Mouse (Mus musculus): ENCODE data around the gene Atat1. TPM values are rescaled to one million over a fixed set of nuclear protein-coding genes. Genes with fewer than 3 reads are reported as not detected.

Gene Atat1
- total and polyA plus RNA-seq, 3 experiments = 5.7 to 12.5 (median 10.4) TPM

DNA sequence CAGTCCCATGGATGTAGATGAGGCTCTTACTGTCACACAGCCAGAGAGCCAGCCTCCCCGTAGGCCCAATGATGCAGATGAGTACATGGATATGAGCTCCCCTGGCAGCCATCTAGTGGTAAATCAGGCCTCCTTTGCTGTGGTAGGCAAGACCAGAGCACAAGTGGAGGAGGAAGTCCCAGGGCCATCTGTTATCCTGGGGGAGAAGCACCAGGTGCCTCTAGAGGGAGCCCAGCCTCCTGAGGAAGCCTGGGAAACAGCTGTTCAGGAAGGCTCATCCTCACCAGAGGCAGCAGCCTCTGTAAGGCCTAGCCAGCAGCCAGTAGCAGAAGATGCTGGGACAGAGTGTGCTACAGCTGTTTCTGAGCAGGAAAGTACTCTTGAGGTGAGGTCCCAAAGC is 61.8 kb downstream of the Atat1 start:
- in situ Hi-C loops (cut with MboI; ENCODE audit: low pct_ligation_motif_present, low pct_unique_long_range_greater_than_20kb, low sequenced_read_pairs) = no loop called here
- Histone ChIP-seq H3K79me2 (replicated peaks; ENCODE audit: control insufficient read depth, extremely low read depth, insufficient read depth, poor library complexity, severe bottlenecking) (no peaks in the 10 kb centered on the region; the same call in 1 of the 2 replicates), H3K4me3 (replicated peaks in 1 of 3; ENCODE audit: low read depth in 2 of 3, low read length in 2 of 3, poor library complexity in 1 of 3) (no peak overlapping the region), H3K27me3 (replicated peaks) (no peaks in the 10 kb centered on the region), H3K4me1 (ENCODE audit: control insufficient read depth in 1 of 2, insufficient read depth in 2 of 2) (peaks cover 0 to 17% of the 10 kb centered on the region in 2 experiments; a peak in 2 of 4 replicates), H3K9me3 (replicated peaks; ENCODE audit: low read length) (no peaks in the 10 kb centered on the region), H3K9ac (ENCODE audit: insufficient read depth, low read depth) (no peak overlapping the region), H3K36me3 (replicated peaks in 1 of 2; ENCODE audit: control insufficient read depth in 1 of 2, insufficient read depth in 1 of 2, low read length in 1 of 2) (peaks cover 50 to 76% of the 10 kb centered on the region in 2 experiments), H3K27ac (ENCODE audit: insufficient read depth, low read depth) (no peak overlapping the region), H3K4me2 (ENCODE audit: insufficient read depth, low read depth, poor library complexity, severe bottlenecking) (no peak overlapping the region)
- DNase-seq (ENCODE audit: extremely low read depth) = no peak
- TF ChIP-seq BHLHE40 (IDR thresholded peaks at IDR 0.05; ENCODE audit: low read depth, low read length) (no peak), SIN3A (IDR thresholded peaks at IDR 0.05; ENCODE audit: low read length) (no peak), IRF4 (IDR thresholded peaks at IDR 0.05; ENCODE audit: low read depth, low read length) (no peak), PAX5 (IDR thresholded peaks at IDR 0.05; ENCODE audit: low read length) (no peak), USF1 (IDR thresholded peaks at IDR 0.05; ENCODE audit: low read depth, low read length) (no peak), CTCF (conservative IDR thresholded peaks at IDR 0.05 in 1 of 2, IDR thresholded peaks at IDR 0.05 in 1 of 2; ENCODE audit: low read depth in 2 of 2, low read length in 2 of 2) (peak in 1 of 2 experiments; percentile 44; a peak in 2 of 4 replicates), NRF1 (IDR thresholded peaks at IDR 0.05; ENCODE audit: low read depth, low read length) (no peak), ETS1 (conservative IDR thresholded peaks at IDR 0.05; ENCODE audit: low read depth, low read length) (no peak), USF2 (conservative IDR thresholded peaks at IDR 0.05; ENCODE audit: low read depth, low read length) (no peak), E2F4 (IDR thresholded peaks at IDR 0.05; ENCODE audit: insufficient replicate concordance, low read depth, low read length) (no peak), GABPA (IDR thresholded peaks at IDR 0.05; ENCODE audit: insufficient replicate concordance, low read depth, low read length) (no peak), KAT2A (IDR thresholded peaks at IDR 0.05; ENCODE audit: insufficient replicate concordance, low read length) (no peak), RAD21 (IDR thresholded peaks at IDR 0.05; ENCODE audit: low read depth, low read length) (peak; percentile 24), MAFK (IDR thresholded peaks at IDR 0.05; ENCODE audit: insufficient replicate concordance, low read length) (no peak), UBTF (IDR thresholded peaks at IDR 0.05; ENCODE audit: low read depth, low read length) (no peak), SMC3 (IDR thresholded peaks at IDR 0.05; ENCODE audit: low read depth, low read length) (peak; percentile 26)
- dilution Hi-C loops (cut with MboI; ENCODE audit: extremely low pct_ligation_motif_present, extremely low pct_unique_long_range_greater_than_20kb, low sequenced_read_pairs) = no loop called here

Other genes with a start within 250 kb of the Atat1 start
Only the 20 nearest of the 23 such genes appear.
- gene Ddr1, start 205.5 kb downstream of the Atat1 start, total RNA-seq (2012; rRNA removed) = 3.5 and 3.6 TPM in 2 replicates
- 0.83 and 1.3 TPM in 2 replicates for gene Ddr1, start 205.5 kb downstream of the Atat1 start, total RNA-seq (2014; rRNA removed)
- 3.0 and 3.1 TPM in 2 replicates for gene Ddr1, start 205.5 kb downstream of the Atat1 start, polyA plus RNA-seq (2012; ENCODE audit: insufficient read length, low read depth)
- 16.5 and 27.2 TPM in 2 replicates for gene Ier3, start 88.4 kb downstream of the Atat1 start, total RNA-seq (2012; rRNA removed)
- gene Ier3, start 88.4 kb downstream of the Atat1 start, total RNA-seq (2014; rRNA removed) = 13.9 and 15.0 TPM in 2 replicates
- 12.4 and 12.6 TPM in 2 replicates for gene Ier3, start 88.4 kb downstream of the Atat1 start, polyA plus RNA-seq (2012; ENCODE audit: insufficient read length, low read depth)
- gene Flot1, start 86.8 kb downstream of the Atat1 start, total RNA-seq (2012; rRNA removed) = 14.2 and 21.6 TPM in 2 replicates
- gene Flot1, start 86.8 kb downstream of the Atat1 start, total RNA-seq (2014; rRNA removed) = 12.8 and 16.3 TPM in 2 replicates
- 17.6 and 18.9 TPM in 2 replicates for gene Flot1, start 86.8 kb downstream of the Atat1 start, polyA plus RNA-seq (2012; ENCODE audit: insufficient read length, low read depth)
- 1,014 and 1,058 TPM in 2 replicates for gene Tubb5, start 71.8 kb downstream of the Atat1 start, total RNA-seq (2012; rRNA removed)
- gene Tubb5, start 71.8 kb downstream of the Atat1 start, total RNA-seq (2014; rRNA removed) = 1,031 and 1,121 TPM in 2 replicates
- 962 and 1,053 TPM in 2 replicates for gene Tubb5, start 71.8 kb downstream of the Atat1 start, polyA plus RNA-seq (2012; ENCODE audit: insufficient read length, low read depth)
- gene Mdc1, start 68.6 kb downstream of the Atat1 start, total RNA-seq (2012; rRNA removed) = 8.2 and 8.5 TPM in 2 replicates
- gene Mdc1, start 68.6 kb downstream of the Atat1 start, total RNA-seq (2014; rRNA removed) = 2.4 and 3.3 TPM in 2 replicates
- gene Mdc1, start 68.6 kb downstream of the Atat1 start, polyA plus RNA-seq (2012; ENCODE audit: insufficient read length, low read depth) = 14.4 and 15.7 TPM in 2 replicates
- gene Nrm, start 48.8 kb downstream of the Atat1 start, total RNA-seq (2012; rRNA removed) = 12.5 and 16.7 TPM in 2 replicates
- 10.0 and 12.1 TPM in 2 replicates for gene Nrm, start 48.8 kb downstream of the Atat1 start, total RNA-seq (2014; rRNA removed)
- gene Nrm, start 48.8 kb downstream of the Atat1 start, polyA plus RNA-seq (2012; ENCODE audit: insufficient read length, low read depth) = 14.0 and 15.4 TPM in 2 replicates
- gene Ppp1r18, start 44.5 kb downstream of the Atat1 start, total RNA-seq (2012; rRNA removed) = 20.5 and 21.4 TPM in 2 replicates
- 7.5 and 8.5 TPM in 2 replicates for gene Ppp1r18, start 44.5 kb downstream of the Atat1 start, total RNA-seq (2014; rRNA removed)
- gene Ppp1r18, start 44.5 kb downstream of the Atat1 start, polyA plus RNA-seq (2012; ENCODE audit: insufficient read length, low read depth) = 48.9 and 50.1 TPM in 2 replicates
- 75.3 and 81.0 TPM in 2 replicates for gene Dhx16, start 30.3 kb downstream of the Atat1 start, total RNA-seq (2012; rRNA removed)
- 74.8 and 75.0 TPM in 2 replicates for gene Dhx16, start 30.3 kb downstream of the Atat1 start, total RNA-seq (2014; rRNA removed)
- gene Dhx16, start 30.3 kb downstream of the Atat1 start, polyA plus RNA-seq (2012; ENCODE audit: insufficient read length, low read depth) = 84.4 and 107 TPM in 2 replicates
- gene 2310061I04Rik, start 12.6 kb downstream of the Atat1 start, total RNA-seq (2012; rRNA removed) = 7.1 and 8.7 TPM in 2 replicates
- 4.2 and 5.7 TPM in 2 replicates for gene 2310061I04Rik, start 12.6 kb downstream of the Atat1 start, total RNA-seq (2014; rRNA removed)
- 39.5 and 46.4 TPM in 2 replicates for gene 2310061I04Rik, start 12.6 kb downstream of the Atat1 start, polyA plus RNA-seq (2012; ENCODE audit: insufficient read length, low read depth)
- gene Mrps18b, start 6.3 kb upstream of the Atat1 start, total RNA-seq (2012; rRNA removed) = 108 and 135 TPM in 2 replicates
- 135 and 148 TPM in 2 replicates for gene Mrps18b, start 6.3 kb upstream of the Atat1 start, total RNA-seq (2014; rRNA removed)
- gene Mrps18b, start 6.3 kb upstream of the Atat1 start, polyA plus RNA-seq (2012; ENCODE audit: insufficient read length, low read depth) = 172 and 180 TPM in 2 replicates
- gene Ppp1r10, start 6.4 kb upstream of the Atat1 start, total RNA-seq (2012; rRNA removed) = 31.6 TPM in 2 replicates
- gene Ppp1r10, start 6.4 kb upstream of the Atat1 start, total RNA-seq (2014; rRNA removed) = 10.7 and 14.5 TPM in 2 replicates
- gene Ppp1r10, start 6.4 kb upstream of the Atat1 start, polyA plus RNA-seq (2012; ENCODE audit: insufficient read length, low read depth) = 69.9 and 70.3 TPM in 2 replicates
- 110 and 136 TPM in 2 replicates for gene Abcf1, start 59.7 kb upstream of the Atat1 start, total RNA-seq (2012; rRNA removed)
- gene Abcf1, start 59.7 kb upstream of the Atat1 start, total RNA-seq (2014; rRNA removed) = 52.8 and 52.9 TPM in 2 replicates
- 290 and 352 TPM in 2 replicates for gene Abcf1, start 59.7 kb upstream of the Atat1 start, polyA plus RNA-seq (2012; ENCODE audit: insufficient read length, low read depth)
- gene Gnl1, start 69.8 kb upstream of the Atat1 start, total RNA-seq (2012; rRNA removed) = 24.3 and 29.0 TPM in 2 replicates
- 15.9 and 18.7 TPM in 2 replicates for gene Gnl1, start 69.8 kb upstream of the Atat1 start, total RNA-seq (2014; rRNA removed)
- 33.4 and 41.1 TPM in 2 replicates for gene Gnl1, start 69.8 kb upstream of the Atat1 start, polyA plus RNA-seq (2012; ENCODE audit: insufficient read length, low read depth)
- gene Prr3, start 70.2 kb upstream of the Atat1 start, total RNA-seq (2012; rRNA removed) = 5.5 and 8.3 TPM in 2 replicates
- gene Prr3, start 70.2 kb upstream of the Atat1 start, total RNA-seq (2014; rRNA removed) = 2.3 and 4.0 TPM in 2 replicates
- 30.6 and 32.0 TPM in 2 replicates for gene Prr3, start 70.2 kb upstream of the Atat1 start, polyA plus RNA-seq (2012; ENCODE audit: insufficient read length, low read depth)
- gene H2-T24, start 110.5 kb upstream of the Atat1 start, total RNA-seq (2012; rRNA removed) = 9.8 and 16.1 TPM in 2 replicates
- gene H2-T24, start 110.5 kb upstream of the Atat1 start, total RNA-seq (2014; rRNA removed) = 6.6 and 7.6 TPM in 2 replicates
- 8.9 and 9.3 TPM in 2 replicates for gene H2-T24, start 110.5 kb upstream of the Atat1 start, polyA plus RNA-seq (2012; ENCODE audit: insufficient read length, low read depth)
- gene H2-T23, start 122.8 kb upstream of the Atat1 start, total RNA-seq (2012; rRNA removed) = 21.8 and 23.0 TPM in 2 replicates
- 35.6 and 38.8 TPM in 2 replicates for gene H2-T23, start 122.8 kb upstream of the Atat1 start, total RNA-seq (2014; rRNA removed)
- 42.1 and 75.0 TPM in 2 replicates for gene H2-T23, start 122.8 kb upstream of the Atat1 start, polyA plus RNA-seq (2012; ENCODE audit: insufficient read length, low read depth)
- gene H2-T22, start 132.7 kb upstream of the Atat1 start, total RNA-seq (2012; rRNA removed) = 9.6 and 10.6 TPM in 2 replicates
- 14.9 and 16.4 TPM in 2 replicates for gene H2-T22, start 132.7 kb upstream of the Atat1 start, total RNA-seq (2014; rRNA removed)
- 19.8 and 26.1 TPM in 2 replicates for gene H2-T22, start 132.7 kb upstream of the Atat1 start, polyA plus RNA-seq (2012; ENCODE audit: insufficient read length, low read depth)
- gene Gm6034, start 132.9 kb upstream of the Atat1 start, total RNA-seq (2012; rRNA removed) = 0.80 and 1.1 TPM in 2 replicates
- 0.42 TPM in 1 of 2 replicates, not detected in the other for gene Gm6034, start 132.9 kb upstream of the Atat1 start, total RNA-seq (2014; rRNA removed)
- 1.7 and 2.1 TPM in 2 replicates for gene Gm6034, start 132.9 kb upstream of the Atat1 start, polyA plus RNA-seq (2012; ENCODE audit: insufficient read length, low read depth)
- 23.8 and 25.1 TPM in 2 replicates for gene Gm11127, start 148.3 kb upstream of the Atat1 start, total RNA-seq (2012; rRNA removed)
- 1.2 and 2.0 TPM in 2 replicates for gene Gm11127, start 148.3 kb upstream of the Atat1 start, total RNA-seq (2014; rRNA removed)
- gene Gm11127, start 148.3 kb upstream of the Atat1 start, polyA plus RNA-seq (2012; ENCODE audit: insufficient read length, low read depth) = 0.27 and 0.37 TPM in 2 replicates
- gene Gm19684, start 211.6 kb upstream of the Atat1 start, total RNA-seq (2012; rRNA removed) = 0.34 and 0.55 TPM in 2 replicates
- 0.35 TPM in 1 of 2 replicates, not detected in the other for gene Gm19684, start 211.6 kb upstream of the Atat1 start, total RNA-seq (2014; rRNA removed)
- 0.87 and 0.93 TPM in 2 replicates for gene Gm19684, start 211.6 kb upstream of the Atat1 start, polyA plus RNA-seq (2012; ENCODE audit: insufficient read length, low read depth)

All from CH12.LX (cell line).